Mouse (Mus musculus): Measurements from ENCODE around the gene AI481877. TPM values are rescaled to one million over a fixed set of nuclear protein-coding genes. Genes with fewer than 3 reads are reported as not detected.
A peak's percentile ranks its signal among the peaks of the same experiment; 100 is the strongest.

The AI481877 gene
- polyA plus RNA-seq, 1 experiment: not detected

DNA sequence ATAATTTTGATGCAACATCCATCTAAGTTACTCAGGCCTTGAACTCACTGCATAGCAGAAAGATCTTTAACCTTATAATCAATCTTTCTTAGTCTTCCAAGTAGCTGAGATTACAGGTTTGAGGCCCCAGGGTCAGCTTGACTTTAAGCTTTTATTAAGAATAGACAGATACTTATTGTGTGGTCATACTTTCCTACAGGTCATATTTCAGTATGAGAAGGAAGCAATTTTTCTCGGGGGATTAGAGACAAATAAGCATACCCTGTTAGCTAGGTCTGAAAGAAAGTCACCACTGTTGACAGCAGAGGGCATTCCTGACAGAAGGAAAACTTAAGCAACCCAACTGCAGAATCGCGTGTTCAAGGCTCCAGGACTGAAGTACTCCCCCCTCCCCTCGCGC, 130.8 kb downstream of the AI481877 start:
- DNase-seq: no peak
- WGBS: 74% methylated on average over 5 of the region's 5 CpGs
- no peaks in the 10 kb centered on the region for H3K27me3 ChIP-seq (replicated peaks; ENCODE audit: control insufficient read depth, insufficient read depth, low read length)

DNA sequence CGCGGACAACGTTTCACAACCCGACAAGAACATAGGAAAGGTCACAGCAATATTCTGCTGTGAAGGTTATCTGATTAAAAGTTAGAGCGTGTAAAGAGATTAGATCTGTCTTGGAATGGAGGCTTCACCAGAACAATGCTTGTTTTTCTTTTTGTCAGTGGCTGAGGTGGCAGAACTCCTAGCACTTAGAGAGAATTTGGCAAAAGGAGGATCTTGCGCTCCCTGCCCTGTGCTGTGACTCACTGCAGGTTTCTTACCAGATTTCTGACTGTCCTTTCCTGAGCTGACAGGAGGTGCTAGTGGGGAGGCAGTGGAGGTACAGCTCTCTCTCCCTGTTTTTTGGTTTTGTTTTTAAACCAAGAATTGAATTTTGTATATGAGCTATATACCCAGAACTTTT, 131.8 kb downstream of the AI481877 start:
- WGBS: 72% methylated on average over 6 of the region's 6 CpGs
- no peak for DNase-seq
- Histone ChIP-seq H3K36me3 (ENCODE audit: control insufficient read depth, insufficient read depth, low read length) (no peaks in the 10 kb centered on the region), H3K27ac (ENCODE audit: insufficient read depth, low read depth, low read length) (no peak overlapping the region), H3K4me1 (ENCODE audit: control insufficient read depth, insufficient read depth, low read length) (peaks cover 7% of the 10 kb centered on the region), H3K4me3 (ENCODE audit: insufficient read depth, low read depth, low read length) (no peak overlapping the region), H3K27me3 (replicated peaks; ENCODE audit: control insufficient read depth, insufficient read depth, low read length) (no peaks in the 10 kb centered on the region)
- TF ChIP-seq POLR2A (IDR thresholded peaks at IDR 0.05; ENCODE audit: low read depth, low read length) (no peak), CTCF (conservative IDR thresholded peaks at IDR 0.05; ENCODE audit: insufficient read depth, insufficient read length, low read depth, low read length) (no peak)

More for the DNA sequence above, 130.8 kb downstream of the AI481877 start:
- no peak for TF ChIP-seq CTCF (conservative IDR thresholded peaks at IDR 0.05; ENCODE audit: insufficient read depth, insufficient read length, low read depth, low read length)
- no peak for TF ChIP-seq POLR2A (IDR thresholded peaks at IDR 0.05; ENCODE audit: low read depth, low read length)
- Histone ChIP-seq H3K27ac (ENCODE audit: insufficient read depth, low read depth, low read length) (no peak overlapping the region), H3K4me1 (ENCODE audit: control insufficient read depth, insufficient read depth, low read length) (peaks cover 7% of the 10 kb centered on the region), H3K36me3 (ENCODE audit: control insufficient read depth, insufficient read depth, low read length) (no peaks in the 10 kb centered on the region), H3K4me3 (ENCODE audit: insufficient read depth, low read depth, low read length) (no peak overlapping the region)

DNA sequence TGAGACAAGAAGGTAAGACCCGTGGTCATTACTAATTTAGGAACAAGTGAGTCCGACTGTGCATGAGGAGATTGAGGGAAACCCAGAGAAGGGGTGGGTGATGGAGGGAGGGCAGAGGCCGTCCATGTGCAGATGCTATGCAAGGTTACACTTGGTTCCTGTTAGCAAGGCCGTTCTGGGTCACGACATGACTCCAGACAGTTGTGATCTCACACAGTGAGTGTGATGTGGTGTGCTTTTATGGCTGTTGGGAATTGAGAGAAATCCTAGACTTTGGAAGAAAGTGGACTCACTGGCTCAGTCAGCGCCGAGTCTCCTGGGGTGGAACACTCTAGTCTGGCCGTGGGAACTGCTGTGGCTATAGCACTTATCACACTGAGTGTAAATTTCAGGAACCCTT, 132.6 kb downstream of the AI481877 start:
- TF ChIP-seq POLR2A (IDR thresholded peaks at IDR 0.05; ENCODE audit: low read depth, low read length): no peak
- no peaks in the 10 kb centered on the region for H3K36me3 ChIP-seq (ENCODE audit: control insufficient read depth, insufficient read depth, low read length)
- DNase-seq: no peak
- peaks cover 7% of the 10 kb centered on the region for H3K4me1 ChIP-seq (ENCODE audit: control insufficient read depth, insufficient read depth, low read length)
- H3K27ac ChIP-seq (ENCODE audit: insufficient read depth, low read depth, low read length): no peak overlapping the region
- H3K4me3 ChIP-seq (ENCODE audit: insufficient read depth, low read depth, low read length): no peak overlapping the region
- no peaks in the 10 kb centered on the region for H3K27me3 ChIP-seq (replicated peaks; ENCODE audit: control insufficient read depth, insufficient read depth, low read length)
- WGBS: 42% methylated on average over 8 of the region's 8 CpGs

DNA sequence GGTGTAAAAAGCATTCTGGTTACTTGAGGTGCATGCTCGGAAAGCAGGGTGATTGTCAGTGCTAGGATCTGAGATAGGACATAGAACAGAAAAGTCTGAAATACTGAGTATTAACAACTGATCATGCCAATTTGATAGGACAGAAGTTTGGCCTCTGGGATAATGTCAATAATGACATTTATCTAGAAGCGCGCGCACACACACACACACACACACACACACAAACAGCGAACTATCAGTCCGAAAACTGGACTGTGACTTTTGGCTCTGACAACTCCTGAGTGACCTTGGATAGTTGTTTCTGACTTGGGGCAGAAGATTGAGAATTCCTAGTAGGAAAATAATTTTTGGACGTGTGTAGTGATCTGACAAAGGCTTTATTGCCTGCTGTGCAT, 135.0 kb downstream of the AI481877 start:
- Histone ChIP-seq H3K36me3 (ENCODE audit: control insufficient read depth, insufficient read depth, low read length) (no peaks in the 10 kb centered on the region), H3K4me1 (ENCODE audit: control insufficient read depth, insufficient read depth, low read length) (peaks cover 7% of the 10 kb centered on the region), H3K27ac (ENCODE audit: insufficient read depth, low read depth, low read length) (peak overlapping the region; percentile 21; the same call in 1 of the 2 replicates), H3K27me3 (replicated peaks; ENCODE audit: control insufficient read depth, insufficient read depth, low read length) (no peaks in the 10 kb centered on the region), H3K4me3 (ENCODE audit: insufficient read depth, low read depth, low read length) (peak overlapping the region; percentile 84)
- DNase-seq: peak; percentile 53
- 11% methylated on average over 7 of the region's 7 CpGs for WGBS
- TF ChIP-seq CTCF (conservative IDR thresholded peaks at IDR 0.05; ENCODE audit: insufficient read depth, insufficient read length, low read depth, low read length): no peak
- TF ChIP-seq POLR2A (IDR thresholded peaks at IDR 0.05; ENCODE audit: low read depth, low read length): no peak

DNA sequence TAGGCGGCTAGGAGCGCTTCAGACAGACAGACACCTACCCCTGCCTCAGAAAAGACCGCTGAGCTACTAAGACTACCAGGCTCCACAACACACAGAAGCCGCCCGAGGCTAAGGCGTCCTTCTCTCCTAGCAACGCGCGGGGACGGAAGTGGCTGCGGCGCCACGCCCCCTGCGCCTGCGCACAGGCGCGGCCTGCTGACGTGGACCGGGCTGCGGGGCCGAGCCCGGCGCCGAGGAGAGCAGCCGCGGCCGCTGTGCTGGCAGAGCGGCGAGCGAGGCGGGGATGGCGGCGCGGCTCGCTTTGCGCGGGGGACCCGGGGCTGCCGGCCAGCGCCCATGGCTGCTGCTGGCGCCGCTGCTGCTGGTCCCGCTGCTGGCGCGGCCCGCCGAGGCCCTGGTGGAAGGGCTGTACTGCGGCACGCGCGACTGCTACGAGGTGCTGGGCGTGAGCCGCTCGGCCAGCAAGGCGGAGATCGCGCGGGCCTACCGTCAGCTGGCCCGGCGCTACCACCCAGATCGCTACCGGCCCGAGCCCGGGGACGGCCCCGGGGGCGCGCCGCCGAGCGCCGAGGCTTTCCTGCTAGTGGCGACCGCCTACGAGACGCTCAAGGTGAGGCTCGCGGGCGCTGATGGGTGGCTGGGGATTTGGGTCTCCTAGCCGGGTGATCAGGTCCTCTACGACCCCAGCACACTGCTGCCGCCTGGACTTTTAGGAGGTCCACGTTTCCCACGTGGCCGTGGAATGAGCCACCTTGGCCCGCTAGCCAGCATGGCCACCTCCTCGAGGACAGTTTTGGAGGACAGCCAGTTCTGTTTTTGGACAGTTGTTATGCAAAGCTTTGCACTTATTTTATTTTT, 135.6 kb downstream of the AI481877 start, which contains the start of gene Gm20503:
Gene Gm20503 (plus strand): TSS at position 263 of the 858 bp plus-strand sequence.
- peak; percentile 95 for DNase-seq
- TF ChIP-seq CTCF (conservative IDR thresholded peaks at IDR 0.05; ENCODE audit: insufficient read depth, insufficient read length, low read depth, low read length): no peak
- peak; percentile 53 for TF ChIP-seq POLR2A (IDR thresholded peaks at IDR 0.05; ENCODE audit: low read depth, low read length)
- no peaks in the 10 kb centered on the region for H3K36me3 ChIP-seq (ENCODE audit: control insufficient read depth, insufficient read depth, low read length)
- H3K4me1 ChIP-seq (ENCODE audit: control insufficient read depth, insufficient read depth, low read length): peaks cover 7% of the 10 kb centered on the region
- no peaks in the 10 kb centered on the region for H3K27me3 ChIP-seq (replicated peaks; ENCODE audit: control insufficient read depth, insufficient read depth, low read length)
- under 1% methylated on average over 89 of the region's 89 CpGs for WGBS
- peak within 1 kb of the TSS; percentile 84 for H3K4me3 ChIP-seq (ENCODE audit: insufficient read depth, low read depth, low read length)
- peak within 1 kb of the TSS; percentile 21 for H3K27ac ChIP-seq (ENCODE audit: insufficient read depth, low read depth, low read length)

DNA sequence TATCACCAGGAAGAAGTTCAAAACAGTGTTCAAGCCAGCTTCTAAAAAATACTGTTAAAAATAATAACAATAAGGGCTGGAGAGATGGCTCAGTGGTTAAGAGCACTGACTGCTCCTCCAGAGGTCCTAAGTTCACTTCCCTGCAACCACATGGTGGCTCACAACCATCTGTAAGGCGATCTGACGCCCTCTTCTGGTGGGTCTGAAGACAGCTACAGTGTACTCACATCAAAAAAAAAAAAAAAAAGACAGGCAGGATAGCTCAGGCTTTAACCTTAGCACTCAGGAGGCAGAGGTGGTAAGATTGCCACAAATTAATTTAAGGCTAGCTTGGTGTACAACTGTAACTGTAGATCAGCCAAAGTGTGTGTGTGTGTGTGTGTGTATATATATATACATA, 138.2 kb downstream of the AI481877 start:
- no peaks in the 10 kb centered on the region for H3K36me3 ChIP-seq (ENCODE audit: control insufficient read depth, insufficient read depth, low read length)
- H3K4me3 ChIP-seq (ENCODE audit: insufficient read depth, low read depth, low read length): no peak overlapping the region
- no peak overlapping the region for H3K27ac ChIP-seq (ENCODE audit: insufficient read depth, low read depth, low read length)
- no peaks in the 10 kb centered on the region for H3K27me3 ChIP-seq (replicated peaks; ENCODE audit: control insufficient read depth, insufficient read depth, low read length)
- 2% methylated on average over 2 of the region's 2 CpGs for WGBS
- TF ChIP-seq CTCF (conservative IDR thresholded peaks at IDR 0.05; ENCODE audit: insufficient read depth, insufficient read length, low read depth, low read length) (peak; percentile 51), POLR2A (IDR thresholded peaks at IDR 0.05; ENCODE audit: low read depth, low read length) (no peak)
- peaks cover 7% of the 10 kb centered on the region for H3K4me1 ChIP-seq (ENCODE audit: control insufficient read depth, insufficient read depth, low read length)
- peak; percentile 68 for DNase-seq

DNA sequence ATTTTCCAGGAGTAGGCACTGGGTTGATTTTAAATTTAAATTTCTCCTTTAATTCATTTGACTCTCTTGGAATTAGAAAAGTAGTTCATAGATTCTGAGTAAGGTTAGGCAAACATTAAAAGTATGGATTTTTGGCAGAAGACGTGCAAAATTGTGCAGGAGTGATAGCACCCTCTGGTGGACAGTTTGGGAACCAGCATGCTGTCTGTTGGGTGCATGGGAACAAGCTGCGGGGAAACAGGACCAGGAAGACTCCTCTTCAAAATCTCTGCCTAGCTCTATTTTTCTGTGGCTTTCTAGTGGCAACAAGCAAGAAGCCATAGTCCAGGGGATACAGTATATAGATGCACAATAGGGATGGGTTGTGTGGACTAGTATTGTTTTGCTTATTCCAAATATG, 139.1 kb downstream of the AI481877 start:
- WGBS: 4% methylated on average over 2 of the region's 2 CpGs
- Histone ChIP-seq H3K4me3 (ENCODE audit: insufficient read depth, low read depth, low read length) (no peak overlapping the region), H3K36me3 (ENCODE audit: control insufficient read depth, insufficient read depth, low read length) (no peaks in the 10 kb centered on the region), H3K27me3 (replicated peaks; ENCODE audit: control insufficient read depth, insufficient read depth, low read length) (no peaks in the 10 kb centered on the region), H3K4me1 (ENCODE audit: control insufficient read depth, insufficient read depth, low read length) (peaks cover 6% of the 10 kb centered on the region), H3K27ac (ENCODE audit: insufficient read depth, low read depth, low read length) (no peak overlapping the region)
- TF ChIP-seq POLR2A (IDR thresholded peaks at IDR 0.05; ENCODE audit: low read depth, low read length): no peak
- peak; percentile 89 for TF ChIP-seq CTCF (conservative IDR thresholded peaks at IDR 0.05; ENCODE audit: insufficient read depth, insufficient read length, low read depth, low read length)
- DNase-seq: peak; percentile 84
